Mouse (Mus musculus) spleen, embryonic (tissue): ENCODE results near the gene Rcan1.

Source experiments
- CTCF ChIA-PET: fragments of 350-600 bp; sonication (Branson Sonifier 250); formaldehyde crosslinking; loops from one replicate; lab custom pipeline; 2022; lab: Charles Lee

Gene Rcan1

GRCm38 (mm10) chr16:92472898-92473297, 2.2 kb upstream of the Rcan1 start:
- CTCF ChIA-PET, result no interaction called here

DNA sequence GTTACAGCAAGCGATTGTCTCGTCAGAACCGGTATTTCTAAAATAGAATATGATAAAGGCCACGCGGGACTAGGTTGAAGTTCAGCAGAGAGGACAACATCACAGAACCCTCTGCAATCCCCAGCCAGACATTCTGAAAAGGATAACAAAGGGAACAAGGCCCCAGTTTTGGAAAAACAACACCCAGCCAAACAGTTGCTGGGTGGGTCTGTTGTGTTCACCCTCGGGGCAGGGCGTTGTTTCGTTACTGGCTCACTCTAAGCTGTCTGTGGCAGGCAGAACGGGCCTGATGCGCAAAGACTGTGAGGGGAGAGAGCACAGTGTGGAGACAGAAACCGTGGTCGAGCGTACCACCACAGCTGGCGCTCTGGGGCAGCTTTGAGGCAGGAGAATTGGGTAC, 2.2 kb downstream of the Rcan1 start:
- CTCF ChIA-PET, result no interaction called here

GRCm38 (mm10) chr16:92467041-92467440, 3.6 kb downstream of the Rcan1 start:
- CTCF ChIA-PET, result no interaction called here

GRCm38 (mm10) chr16:92465642-92466526, 4.8 kb downstream of the Rcan1 start:
- CTCF ChIA-PET, result no interaction called here

GRCm38 (mm10) chr16:92465226-92465625, 5.4 kb downstream of the Rcan1 start:
- CTCF ChIA-PET, result no interaction called here

GRCm38 (mm10) chr16:92464390-92464972, 6.2 kb downstream of the Rcan1 start:
- CTCF ChIA-PET, result no interaction called here

- CTCF ChIA-PET, result no interaction called here
Observed at GRCm38 (mm10) chr16:92461412-92461811, 9.3 kb downstream of the Rcan1 start.

DNA sequence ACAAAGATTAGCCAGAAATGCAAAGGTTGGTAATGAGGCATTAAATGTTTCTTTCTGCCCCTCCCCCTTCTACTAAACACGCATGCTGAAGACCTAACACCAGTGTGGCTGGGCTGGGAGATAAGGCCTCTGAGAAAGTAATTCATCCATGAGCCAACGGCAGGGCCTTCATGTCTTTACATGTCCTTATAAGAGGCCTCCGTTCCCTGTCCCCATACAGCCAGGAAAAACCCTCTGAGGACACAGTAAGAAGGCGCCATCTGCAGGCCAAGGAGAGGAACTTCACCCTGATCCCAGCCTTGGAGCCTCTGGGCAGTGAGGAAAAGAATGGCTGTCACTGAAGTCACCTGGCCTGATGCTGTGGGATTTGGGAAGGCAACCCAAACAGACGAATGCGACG, 13.1 kb downstream of the Rcan1 start:
- CTCF ChIA-PET, result interaction anchor here (0.6 kb wide), 1 partner anchor 971 kb away, joined by 4 read pairs; no protein-coding TSS in a partner anchor

DNA sequence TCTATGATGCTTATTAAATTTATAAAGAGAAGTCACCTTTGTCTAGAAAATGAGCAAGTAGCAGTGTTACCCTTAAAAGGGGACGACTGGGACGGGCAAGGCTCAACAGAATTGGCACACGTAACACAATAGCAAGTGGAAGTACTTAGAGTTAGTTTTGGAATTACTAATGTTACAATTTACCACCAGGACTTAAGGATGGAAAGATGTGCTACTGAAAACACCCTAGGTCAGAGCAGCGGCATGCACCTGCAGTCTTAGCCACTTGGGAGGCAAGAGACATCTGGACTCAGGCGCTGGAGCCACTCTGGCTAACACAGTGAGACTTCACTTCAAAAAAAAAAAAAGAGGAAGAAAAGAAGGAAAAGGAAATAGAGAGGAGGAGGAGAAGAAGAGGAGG, 14.7 kb downstream of the Rcan1 start:
- CTCF ChIA-PET, result no interaction called here

DNA sequence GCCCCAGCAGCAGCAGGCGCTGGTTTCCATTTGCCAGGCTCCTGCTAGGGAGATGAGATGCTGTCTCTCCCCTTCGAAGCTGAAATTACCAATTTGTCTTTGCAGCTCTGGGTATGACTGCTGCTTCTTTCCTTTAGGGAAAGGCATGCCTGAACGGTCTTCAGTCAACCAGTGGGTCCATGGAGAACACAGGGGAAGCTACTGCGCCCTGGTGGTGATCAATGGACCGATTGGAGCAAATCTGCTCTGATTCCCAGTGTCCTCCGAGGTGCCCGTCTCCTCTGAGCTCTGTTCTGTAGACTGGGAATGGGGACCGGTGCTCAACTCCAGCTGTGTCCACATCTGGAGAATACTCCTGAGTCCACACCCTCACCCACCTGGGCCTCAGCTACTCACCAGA, 15.2 kb downstream of the Rcan1 start:
- CTCF ChIA-PET, result no interaction called here

GRCm38 (mm10) chr16:92454495-92454894, 16.2 kb downstream of the Rcan1 start:
- CTCF ChIA-PET, result interaction anchor here (1.0 kb wide), 1 partner anchor 53 kb away, joined by 3 read pairs; no protein-coding TSS in a partner anchor

GRCm38 (mm10) chr16:92454002-92454401, 16.7 kb downstream of the Rcan1 start:
- CTCF ChIA-PET, result interaction anchor here (1.0 kb wide), 1 partner anchor 52 kb away, joined by 3 read pairs; no protein-coding TSS in a partner anchor

DNA sequence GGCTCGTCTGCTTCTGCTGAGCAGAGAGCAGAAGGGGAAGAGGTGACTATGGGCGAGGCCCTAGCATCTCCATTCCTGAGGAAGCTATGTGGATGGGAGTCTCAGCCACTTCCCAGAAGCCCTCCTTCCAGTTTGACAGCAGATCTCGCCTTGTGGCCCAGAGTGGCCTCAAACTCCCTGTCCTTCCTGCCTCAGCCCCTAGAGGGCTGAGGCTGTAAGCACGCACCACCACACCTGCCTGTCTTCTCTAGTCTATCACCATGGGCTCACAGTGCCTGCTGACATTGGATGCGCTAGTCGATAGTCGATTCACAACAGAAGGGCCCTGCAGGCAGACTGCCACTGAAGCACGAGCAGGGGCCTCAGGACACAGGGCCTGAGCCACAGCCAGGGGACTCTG, 18.1 kb downstream of the Rcan1 start:
- CTCF ChIA-PET, result no interaction called here

DNA sequence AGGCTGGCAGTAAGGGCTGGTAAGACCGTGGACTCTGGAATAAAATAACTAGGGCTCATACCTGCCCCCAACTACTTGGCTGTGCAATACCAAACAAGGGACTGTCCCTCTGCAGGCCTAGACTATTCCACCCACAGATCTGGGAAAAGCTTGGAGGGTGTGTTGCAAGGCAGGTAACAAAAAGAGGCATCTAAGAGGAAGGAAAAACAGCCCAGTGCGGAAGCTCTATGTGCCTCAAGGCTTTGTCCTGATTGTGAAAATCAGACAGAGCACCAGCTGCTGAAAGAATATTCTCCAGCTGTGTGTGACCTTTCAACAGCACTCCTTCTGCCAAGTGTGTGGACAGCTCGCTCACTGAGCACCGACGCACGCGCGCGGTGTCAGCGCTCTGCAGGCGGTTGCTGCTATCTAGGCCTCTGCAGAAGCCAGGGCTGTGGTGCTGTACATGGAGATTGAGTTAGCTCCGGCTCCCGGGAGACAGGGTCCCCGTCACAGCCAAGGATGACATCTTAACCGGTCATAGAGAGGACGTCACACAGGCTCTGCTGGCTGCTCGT, 19.1 kb downstream of the Rcan1 start:
- CTCF ChIA-PET, result interaction anchor here (0.6 kb wide), 1 partner anchor 425 kb away, joined by 3 read pairs; no protein-coding TSS in a partner anchor

GRCm38 (mm10) chr16:92450331-92450730, 20.3 kb downstream of the Rcan1 start:
- CTCF ChIA-PET, result no interaction called here

DNA sequence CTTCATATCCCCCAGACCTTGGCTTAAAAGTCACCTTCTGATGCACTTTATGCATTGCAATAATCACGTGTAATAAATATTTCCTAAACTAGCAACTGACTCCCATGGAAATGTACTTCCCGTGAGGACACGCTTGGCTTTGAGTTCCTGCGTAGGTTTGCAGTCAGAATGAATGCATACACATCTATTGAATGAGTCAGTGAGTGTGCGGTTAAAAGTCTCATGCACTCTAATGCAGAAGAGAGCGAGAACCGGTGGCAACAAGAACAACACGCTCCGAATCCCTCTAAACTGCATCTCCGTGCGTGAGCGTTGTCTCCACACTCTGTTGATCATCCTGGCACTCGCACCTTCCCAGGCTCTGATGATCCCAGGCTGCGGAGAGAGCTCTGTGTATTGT, 21.6 kb downstream of the Rcan1 start:
- CTCF ChIA-PET, result no interaction called here

DNA sequence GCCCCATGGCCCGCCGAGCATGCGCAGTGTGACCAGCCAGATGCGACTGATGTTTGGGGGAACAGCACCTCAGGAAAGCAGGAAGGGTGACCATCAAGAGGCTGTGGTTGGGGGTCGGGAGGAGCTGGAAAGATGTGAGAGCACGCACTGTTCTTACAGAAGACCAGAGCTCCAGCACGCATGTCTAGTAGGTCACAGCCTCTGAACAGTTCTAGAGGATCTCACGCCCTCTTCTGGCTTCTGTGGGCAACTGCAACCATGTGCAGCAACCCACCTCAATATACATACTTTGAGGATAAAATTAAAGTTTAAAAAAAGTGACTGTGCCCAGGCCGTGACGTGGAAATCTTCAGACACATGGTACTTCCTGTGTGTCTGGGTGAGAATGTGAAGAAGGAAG, 25.3 kb downstream of the Rcan1 start:
- CTCF ChIA-PET, result no interaction called here

DNA sequence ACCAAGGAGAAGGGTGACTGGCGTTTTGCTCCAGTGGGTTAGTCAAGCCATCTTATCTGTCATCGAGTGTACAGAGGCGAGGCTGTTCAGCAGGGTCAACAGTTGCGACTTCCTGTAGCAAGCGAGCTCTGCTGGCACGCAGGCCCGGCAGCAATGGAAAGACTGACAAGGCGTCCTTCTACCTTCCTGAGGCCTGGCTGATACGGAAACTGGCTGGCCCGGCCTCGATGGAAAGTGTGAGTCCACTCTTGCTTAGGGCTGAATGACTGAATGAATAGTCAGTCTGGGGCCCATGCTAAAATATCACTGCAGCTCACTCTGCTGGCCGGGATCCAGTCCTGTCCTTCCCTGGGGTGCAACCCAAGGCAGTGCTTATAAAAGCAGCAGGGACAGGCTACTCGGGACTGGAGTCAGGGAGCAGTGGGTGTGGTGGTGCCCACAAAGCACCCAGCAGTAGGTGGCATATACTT, 27.0 kb downstream of the Rcan1 start:
- CTCF ChIA-PET, result no interaction called here

DNA sequence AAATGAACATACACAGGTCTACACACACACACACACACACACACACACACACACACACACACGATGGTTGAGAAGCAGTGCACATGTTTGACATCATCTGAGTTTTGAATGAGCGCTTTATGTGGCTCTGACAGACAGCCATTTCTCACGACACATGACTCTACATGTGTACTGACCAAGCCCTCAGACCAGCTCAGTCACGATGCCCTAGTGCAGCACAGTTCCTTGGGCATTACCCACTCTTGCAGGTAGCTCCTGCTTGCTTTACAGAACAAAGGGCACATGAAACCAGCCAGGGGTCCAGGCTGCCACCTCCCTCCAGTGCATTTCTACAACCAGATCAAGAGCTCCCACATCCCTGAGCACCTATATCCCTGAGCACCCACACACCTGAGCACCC, 27.7 kb downstream of the Rcan1 start:
- CTCF ChIA-PET, result interaction anchor here (0.6 kb wide), 1 partner anchor 37 kb away, joined by 3 read pairs; no protein-coding TSS in a partner anchor

- CTCF ChIA-PET, result no interaction called here
Observed at GRCm38 (mm10) chr16:92442150-92442549, 28.5 kb downstream of the Rcan1 start.

DNA sequence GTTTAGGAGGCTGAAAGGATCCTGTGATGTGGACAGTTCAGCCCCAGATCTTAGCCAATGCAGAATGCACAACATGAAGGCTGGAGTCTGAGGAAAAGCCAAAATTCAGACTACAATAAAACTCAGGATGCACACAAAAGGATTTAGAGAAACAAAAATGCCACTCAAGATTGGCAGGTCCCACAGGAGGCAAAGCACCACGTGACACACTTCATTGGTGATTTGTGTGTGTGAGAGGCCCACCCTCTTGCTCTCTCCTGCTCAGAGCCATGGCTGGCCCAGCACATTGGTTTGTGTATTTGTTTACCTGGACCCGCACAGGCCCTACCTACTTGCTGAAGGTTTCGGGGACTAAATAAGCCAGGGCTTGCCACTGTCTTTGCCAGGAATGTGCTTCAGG, 29.5 kb downstream of the Rcan1 start:
- CTCF ChIA-PET, result no interaction called here

DNA sequence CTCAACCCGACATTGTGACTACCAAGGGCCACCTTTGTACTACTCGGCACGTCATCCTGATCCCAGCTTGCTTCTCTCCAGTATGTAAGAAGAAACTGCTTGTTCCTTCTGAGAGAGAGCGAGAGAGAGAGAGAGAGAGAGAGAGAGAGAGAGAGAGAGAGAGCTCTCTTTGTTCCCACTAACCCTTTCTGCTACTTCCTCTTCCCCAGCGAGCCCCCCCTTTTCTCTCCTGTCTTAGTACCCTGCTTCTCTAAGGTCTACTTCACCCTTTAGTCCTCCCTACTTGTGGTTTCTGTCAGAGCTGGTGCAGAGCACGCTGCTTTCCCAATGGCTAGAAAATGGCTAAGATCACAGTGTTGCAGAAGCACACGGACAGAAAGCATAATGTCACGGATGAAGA, 30.4 kb downstream of the Rcan1 start:
- CTCF ChIA-PET, result interaction anchor here (0.9 kb wide), 1 partner anchor 13 kb away, joined by 4 read pairs; no protein-coding TSS in a partner anchor
